Mouse (Mus musculus) ES-E14 (cell line): Measurements from ENCODE around the gene Rasgrf2. TPM values are rescaled to one million over a fixed set of nuclear protein-coding genes. Genes with fewer than 3 reads are reported as not detected.

Experiments used
- DNase-seq: peaks from one replicate; pipeline ENCODE4 v3.0.0-alpha.2; 2013; ENCODE audit warnings: low read depth, low spot score
- H3K27ac ChIP-seq: 2 replicates; pipeline ENCODE4 v1.5.1; 2012; ENCODE audit warnings: low read depth, mild to moderate bottlenecking, low read length, moderate library complexity, mixed read lengths; ENCODE audit not compliant: poor library complexity, insufficient read depth, severe bottlenecking
- H3K36me3 ChIP-seq: 2 replicates; pipeline ENCODE4 v1.6.1; 2012; ENCODE audit warnings: mild to moderate bottlenecking, low read length, moderate library complexity, mixed read lengths; ENCODE audit not compliant: control insufficient read depth, poor library complexity, insufficient read depth, severe bottlenecking
- H3K4me1 ChIP-seq, 2 experiments: fragments of 150-350 bp in 1 of 2; sonication (generic) in 1 of 2; 2 replicates each; pipeline ENCODE4 v1.6.1; 2012; ENCODE audit warnings: low read length in 2 of 2, mild to moderate bottlenecking in 1 of 2, mixed read lengths in 1 of 2; ENCODE audit not compliant: control insufficient read depth in 2 of 2, insufficient read depth in 2 of 2, poor library complexity in 1 of 2
- H3K4me3 ChIP-seq, 2 experiments: fragments of 150-350 bp in 1 of 2; sonication (generic) in 1 of 2; 2 replicates each; pipeline ENCODE4 v1.5.1; 2012; ENCODE audit warnings: low read length in 2 of 2, low read depth in 1 of 2, mild to moderate bottlenecking in 1 of 2, mixed read lengths in 1 of 2; ENCODE audit not compliant: insufficient read depth in 1 of 2, poor library complexity in 1 of 2, severe bottlenecking in 1 of 2
- H3K9ac ChIP-seq: 2 replicates; pipeline ENCODE4 v1.6.1; 2012; ENCODE audit warnings: low read depth, mild to moderate bottlenecking, low read length, mixed read lengths; ENCODE audit not compliant: poor library complexity, insufficient read depth, severe bottlenecking
- H3K9me3 ChIP-seq: fragments of 150-350 bp; sonication (generic); 2 replicates; pipeline ENCODE4 v1.6.1; 2012; ENCODE audit warnings: low read depth, mild to moderate bottlenecking, low read length; ENCODE audit not compliant: control insufficient read depth, insufficient read depth
- CHD2 ChIP-seq: IDR thresholded peaks from 2 replicates; pipeline ENCODE4 v1.6.1; 2014; ENCODE audit warnings: mild to moderate bottlenecking, low read depth, low read length, inconsistent platforms
- HCFC1 ChIP-seq: IDR thresholded peaks from 2 replicates; pipeline ENCODE4 v1.6.1; 2012; ENCODE audit warnings: low read length, inconsistent platforms, borderline replicate concordance; ENCODE audit not compliant: insufficient read depth
- MAFK ChIP-seq: IDR thresholded peaks from 2 replicates; pipeline ENCODE4 v1.6.1; 2014; ENCODE audit warnings: mild to moderate bottlenecking, low read depth, low read length, inconsistent platforms; ENCODE audit not compliant: insufficient read depth
- ZC3H11A ChIP-seq: IDR thresholded peaks from 2 replicates; pipeline ENCODE4 v1.6.1; 2012; ENCODE audit warnings: low read depth, mild to moderate bottlenecking, inconsistent platforms, low read length, borderline replicate concordance
- ZNF384 ChIP-seq: IDR thresholded peaks from 2 replicates; pipeline ENCODE4 v1.6.1; 2012; ENCODE audit warnings: low read depth, low read length, inconsistent platforms
- in situ Hi-C, 2 experiments: fragments of 600-800 bp; cut with MboI; formaldehyde crosslinking; loops; one replicate each; pipeline ENCODE4 v1.15.1; 2025; ENCODE audit warnings: low sequenced_read_pairs in 2 of 2, inconsistent platforms in 1 of 2; ENCODE audit not compliant: unreplicated experiment in 2 of 2
- total RNA-seq: library from RNA; depleted of rRNA; stranded (reverse); fragments of 300-350 nt; gene quantifications from 2 replicates; pipeline ENCODE4 v1.2.3, GENCODE M21; 2012; rRNA removed

Rasgrf2 gene
- total RNA-seq, 1 experiment, result 0.40 TPM

DNA sequence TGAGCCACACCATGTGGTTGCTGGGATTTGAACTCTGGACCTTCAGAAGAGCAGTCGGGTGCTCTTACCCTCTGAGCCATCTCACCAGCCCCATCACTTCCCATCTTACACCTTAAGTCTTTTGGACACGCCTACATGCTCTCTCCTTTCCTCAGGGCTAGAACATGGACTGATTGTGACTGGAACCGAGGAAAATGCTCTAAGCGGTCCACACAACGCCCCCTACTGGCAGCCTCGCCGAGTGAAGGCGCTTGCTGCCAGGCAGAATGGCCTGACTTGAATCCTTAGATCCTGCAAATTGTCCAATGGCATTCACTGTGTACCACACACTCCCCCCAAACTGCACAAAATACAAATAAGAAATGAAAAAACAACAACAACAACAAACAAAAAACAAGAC lies 274.0 kb downstream of the Rasgrf2 start:
- Histone ChIP-seq H3K4me1 (peaks cover 0 to 4% of the 10 kb centered on the region in 2 experiments; a peak in 2 of 4 replicates), H3K9me3 (no peaks in the 10 kb centered on the region), H3K4me3 (no peak overlapping the region), H3K27ac (no peak overlapping the region), H3K9ac (no peak overlapping the region), H3K36me3 (no peaks in the 10 kb centered on the region)
- in situ Hi-C loops, result no loop called here
- no peak for TF ChIP-seq ZNF384
- 0 out of 2 replicates have a peak, but pooled peaks have one; percentile 6 for TF ChIP-seq ZC3H11A
- DNase-seq, result peak; percentile 61

DNA sequence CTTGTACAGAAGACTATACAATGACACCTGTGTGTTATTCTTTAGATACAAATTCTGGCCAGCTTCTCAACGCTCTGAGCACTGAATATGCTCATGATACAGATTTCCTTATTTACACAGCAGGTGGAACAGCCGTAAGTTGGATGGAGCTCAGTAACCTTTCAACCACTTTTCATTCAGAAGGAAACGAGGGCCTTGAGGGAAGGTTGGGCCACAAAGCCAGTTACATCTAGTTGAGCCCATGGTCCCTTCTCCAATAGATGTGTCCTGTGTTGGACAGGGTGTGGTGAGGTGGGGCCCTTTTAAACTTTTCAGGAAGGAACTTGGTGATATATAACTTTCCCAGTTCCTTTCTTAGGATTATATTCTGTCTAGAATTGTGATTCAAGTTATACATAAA lies 277.0 kb downstream of the Rasgrf2 start:
- no peak for DNase-seq
- Histone ChIP-seq H3K9ac (no peak overlapping the region), H3K4me1 (peaks cover 0 to 4% of the 10 kb centered on the region in 2 experiments; a peak in 2 of 4 replicates), H3K36me3 (no peaks in the 10 kb centered on the region), H3K27ac (no peak overlapping the region), H3K9me3 (no peaks in the 10 kb centered on the region), H3K4me3 (no peak overlapping the region)
- in situ Hi-C loops, result no loop called here
- TF ChIP-seq HCFC1 (no peak), MAFK (no peak), CHD2 (no peak), ZC3H11A (no peak), ZNF384 (no peak)

Other genes with a start within 250 kb of the Rasgrf2 start
- 0.21 and 0.22 TPM in 2 replicates for gene Gm20379, start 174.3 kb upstream of the Rasgrf2 start, total RNA-seq
- 8.6 and 15.7 TPM in 2 replicates for gene Dhfr, start 223.1 kb upstream of the Rasgrf2 start, total RNA-seq
- gene Msh3, start 223.3 kb upstream of the Rasgrf2 start, total RNA-seq, result 32.8 and 33.0 TPM in 2 replicates